In genomic region chr6:149442884-149443283, GRCm38 (mm10) we compare ENCODE assay signal across 11 mouse cellular contexts. TPM values are rescaled to one million over a fixed set of nuclear protein-coding genes. Genes with fewer than 3 reads are reported as not detected.
DNase-seq lines count a peak whose midpoint lies in the region; ATAC-seq and TF ChIP-seq lines count a peak whose summit lies in the region.
"Had no signal": no experiment of that assay in that cellular context is flagged by ENCODE, and none has a peak within 500 bp of the region (broad histone marks: within the 10 kb centered on the region; RNA-seq: fewer than 3 reads in every experiment).

No protein-coding gene starts in this region.

- DNase-seq in kidney, adult 11 months, result no peak
- DNase-seq in brain, embryonic 18.5 days (ENCODE audit: low read depth, low spot score), result peak; percentile 16
- no peak for DNase-seq in frontal cortex, postnatal 10 days (ENCODE audit: low spot score in 2 of 2)
- no peak for DNase-seq in gastrocnemius, postnatal 14 days
- DNase-seq: gastrocnemius, postnatal 36 days; kidney, adult 8-10 months had no signal

- H3K4me2 ChIP-seq in kidney, embryonic 14.5 days (replicated peaks; ENCODE audit: low read depth, low read length), result no peak overlapping the region
- no peak overlapping the region for H3K4me2 ChIP-seq in forebrain, embryonic 13.5 days
- no peak overlapping the region for H3K4me2 ChIP-seq in midbrain, embryonic 13.5 days (replicated peaks)
- H3K4me2 ChIP-seq in intestine, postnatal 0 days (replicated peaks; ENCODE audit: low read depth), result no peak overlapping the region
- H3K4me2 ChIP-seq: embryonic facial prominence, embryonic 13.5 days had no signal

- peaks cover 5% of the 10 kb centered on the region; the same call in 1 of the 2 replicates for H3K4me1 ChIP-seq in kidney, embryonic 14.5 days (ENCODE audit: control insufficient read depth, insufficient read depth, low read length)
- H3K4me1 ChIP-seq in forebrain, embryonic 13.5 days, result no peaks in the 10 kb centered on the region
- H3K4me1 ChIP-seq in midbrain, embryonic 13.5 days (replicated peaks), result peaks cover 10% of the 10 kb centered on the region; the same call in 1 of the 2 replicates
- H3K4me1 ChIP-seq in intestine, postnatal 0 days (replicated peaks; ENCODE audit: control insufficient read depth, insufficient read depth, low read length), result no peaks in the 10 kb centered on the region
- H3K4me1 ChIP-seq: embryonic facial prominence, embryonic 13.5 days had no signal

- no peak overlapping the region for H3K27ac ChIP-seq in kidney, embryonic 14.5 days (ENCODE audit: low read depth, low read length)
- H3K27ac ChIP-seq in forebrain, embryonic 13.5 days, result no peak overlapping the region
- no peak overlapping the region for H3K27ac ChIP-seq in midbrain, embryonic 13.5 days
- H3K27ac ChIP-seq in intestine, postnatal 0 days (ENCODE audit: low read depth, low read length), result no peak overlapping the region
- H3K27ac ChIP-seq: embryonic facial prominence, embryonic 13.5 days had no signal

- WGBS in kidney, embryonic 14.5 days, result 33% methylated on average over 1 of the region's 1 CpGs
- 49% methylated on average over 1 of the region's 1 CpGs for WGBS in forebrain, embryonic 13.5 days
- WGBS in midbrain, embryonic 13.5 days, result 43% methylated on average over 1 of the region's 1 CpGs
- 76% methylated on average over 1 of the region's 1 CpGs for WGBS in intestine, postnatal 0 days

- no peaks in the 10 kb centered on the region for H3K9me3 ChIP-seq in kidney, embryonic 14.5 days (ENCODE audit: control insufficient read depth, low read length)
- no peaks in the 10 kb centered on the region for H3K9me3 ChIP-seq in forebrain, embryonic 13.5 days (replicated peaks)
- no peaks in the 10 kb centered on the region for H3K9me3 ChIP-seq in midbrain, embryonic 13.5 days
- no peaks in the 10 kb centered on the region for H3K9me3 ChIP-seq in intestine, postnatal 0 days (ENCODE audit: control insufficient read depth)
- H3K9me3 ChIP-seq: embryonic facial prominence, embryonic 13.5 days had no signal

- H3K9ac ChIP-seq in kidney, embryonic 14.5 days (ENCODE audit: low read depth, low read length), result no peak overlapping the region
- no peak overlapping the region for H3K9ac ChIP-seq in forebrain, embryonic 13.5 days
- H3K9ac ChIP-seq in midbrain, embryonic 13.5 days (replicated peaks), result no peak overlapping the region
- H3K9ac ChIP-seq in intestine, postnatal 0 days (ENCODE audit: low read depth, low read length), result no peak overlapping the region
- H3K9ac ChIP-seq: embryonic facial prominence, embryonic 13.5 days had no signal

- ATAC-seq in kidney, embryonic 14.5 days (ENCODE audit: low FRiP score, low TSS enrichment), result peak; percentile 51; the same call in 1 of the 2 replicates
- ATAC-seq in forebrain, embryonic 13.5 days, result peak; percentile 91
- peak; percentile 78 for ATAC-seq in midbrain, embryonic 13.5 days
- ATAC-seq in intestine, postnatal 0 days, result no peak

- intact Hi-C loops in gastrocnemius, postnatal 14 days (cut with DNase I; ENCODE audit: low total_unique reads), result no loop called here

- no peak for TF ChIP-seq CTCF in intestine, postnatal 0 days (IDR thresholded peaks at IDR 0.05; ENCODE audit: low read depth)

- no peaks in the 10 kb centered on the region for H3K36me3 ChIP-seq in kidney, embryonic 14.5 days (ENCODE audit: control insufficient read depth, insufficient read depth, low read length)
- H3K36me3 ChIP-seq in forebrain, embryonic 13.5 days (ENCODE audit: poor library complexity, severe bottlenecking), result no peaks in the 10 kb centered on the region
- no peaks in the 10 kb centered on the region for H3K36me3 ChIP-seq in midbrain, embryonic 13.5 days
- H3K36me3 ChIP-seq in intestine, postnatal 0 days (ENCODE audit: control insufficient read depth, insufficient read depth), result no peaks in the 10 kb centered on the region
- H3K36me3 ChIP-seq: embryonic facial prominence, embryonic 13.5 days had no signal

- H3K4me3 ChIP-seq in kidney, embryonic 14.5 days (ENCODE audit: low read length), result no peak overlapping the region
- no peak overlapping the region for H3K4me3 ChIP-seq in forebrain, embryonic 13.5 days
- H3K4me3 ChIP-seq in midbrain, embryonic 13.5 days (replicated peaks), result no peak overlapping the region
- no peak overlapping the region for H3K4me3 ChIP-seq in intestine, postnatal 0 days (ENCODE audit: low read depth, low read length)
- H3K4me3 ChIP-seq: embryonic facial prominence, embryonic 13.5 days had no signal

- H3K27me3 ChIP-seq in kidney, embryonic 14.5 days (ENCODE audit: control insufficient read depth, insufficient read depth, low read length), result no peaks in the 10 kb centered on the region
- H3K27me3 ChIP-seq in forebrain, embryonic 13.5 days, result no peaks in the 10 kb centered on the region
- H3K27me3 ChIP-seq in midbrain, embryonic 13.5 days, result no peaks in the 10 kb centered on the region
- no peaks in the 10 kb centered on the region for H3K27me3 ChIP-seq in intestine, postnatal 0 days (replicated peaks; ENCODE audit: control insufficient read depth, insufficient read depth, low read length)
- H3K27me3 ChIP-seq: embryonic facial prominence, embryonic 13.5 days had no signal

RNA-seq across cellular contexts. Expression of gene Bicd1, which starts 34.2 kb away (rescaled TPM):
- 8.3 and 10.2 TPM in 2 replicates for polyA plus RNA-seq in kidney, embryonic 14.5 days (2014; fragmentation: Nextera tagmentation; extraction: Ambion mirVana)
- 29.6 and 33.8 TPM in 2 replicates for polyA plus RNA-seq in forebrain, embryonic 13.5 days (2015; fragmentation: Nextera tagmentation; extraction: Ambion mirVana)
- polyA plus RNA-seq in midbrain, embryonic 13.5 days (2015; fragmentation: Nextera tagmentation; extraction: Ambion mirVana), result 41.8 and 42.9 TPM in 2 replicates
- polyA plus RNA-seq in intestine, postnatal 0 days (2015; fragmentation: Nextera tagmentation; extraction: Ambion mirVana), result 6.2 and 7.5 TPM in 2 replicates
- 1 to 10 TPM in 1 of 2 experiments, under 1 TPM in 1; 0.71 to 1.5 TPM for total RNA-seq in gastrocnemius, postnatal 14 days (2021)
